Mouse (Mus musculus) liver, embryonic 16.5 days (tissue): ENCODE results near the gene Pycr2. TPM values are rescaled to one million over a fixed set of nuclear protein-coding genes. Genes with fewer than 3 reads are reported as not detected.
A peak's percentile ranks its signal among the peaks of the same experiment; 100 is the strongest.

ENCODE experiments used
- ATAC-seq: fragments of 200-750 bp; cut with Nextera tagmentation; 2 replicates; pipeline ENCODE4 v1.8.0; 2017; ENCODE audit warnings: low read depth, mild to moderate bottlenecking, moderate number of reproducible peaks, moderate library complexity
- H3K27ac ChIP-seq: fragments of 300-500 bp; sonication (generic); 2 replicates; pipeline ENCODE4 v1.5.1; 2014; ENCODE audit warnings: mild to moderate bottlenecking, low read length
- H3K27me3 ChIP-seq: fragments of 300-500 bp; sonication (generic); 2 replicates; pipeline ENCODE4 v1.6.1; 2014; ENCODE audit warnings: low read depth, low read length, mixed read lengths; ENCODE audit not compliant: control insufficient read depth, insufficient read depth
- H3K36me3 ChIP-seq: fragments of 300-500 bp; sonication (generic); 2 replicates; pipeline ENCODE4 v1.6.1; 2014; ENCODE audit warnings: mild to moderate bottlenecking; ENCODE audit not compliant: control insufficient read depth, insufficient read depth
- H3K4me1 ChIP-seq: fragments of 300-500 bp; sonication (generic); 2 replicates; pipeline ENCODE4 v1.6.1; 2014; ENCODE audit warnings: low read depth, low read length, mixed read lengths; ENCODE audit not compliant: control insufficient read depth
- H3K4me2 ChIP-seq: fragments of 300-500 bp; sonication (generic); 2 replicates; pipeline ENCODE4 v1.6.1; 2014; ENCODE audit warnings: low read depth, low read length, mixed read lengths
- H3K4me3 ChIP-seq: fragments of 300-500 bp; sonication (generic); 2 replicates; pipeline ENCODE4 v1.5.1; 2014; ENCODE audit warnings: low read depth, mild to moderate bottlenecking, low read length
- H3K9ac ChIP-seq: fragments of 300-500 bp; sonication (generic); 2 replicates; pipeline ENCODE4 v1.6.1; 2014; ENCODE audit warnings: low read depth, low read length
- H3K9me3 ChIP-seq: fragments of 300-500 bp; sonication (generic); replicated peaks from 2 replicates; pipeline ENCODE4 v1.6.1; 2016; ENCODE audit warnings: low read length; ENCODE audit not compliant: control insufficient read depth
- WGBS: fragments of 180-500 bp; shearing (Covaris S2); extraction: QIAGEN DNeasy Blood & Tissue Kit; methylation state at CpG from one replicate; pipeline ENCODE4 v1.1.7; 2014; ENCODE audit not compliant: insufficient replicate concordance; 5-methylcytosine and 5-hydroxymethylcytosine counted together
- polyA plus RNA-seq: library from polyadenylated mRNA; unstranded; fragments of >200 nt; fragmentation: Nextera tagmentation; extraction: Ambion mirVana; gene quantifications from 2 replicates; pipeline ENCODE4 v1.2.1, GENCODE M21; 2015

The Pycr2 gene
- 81.2 and 83.4 TPM in 2 replicates for polyA plus RNA-seq

DNA sequence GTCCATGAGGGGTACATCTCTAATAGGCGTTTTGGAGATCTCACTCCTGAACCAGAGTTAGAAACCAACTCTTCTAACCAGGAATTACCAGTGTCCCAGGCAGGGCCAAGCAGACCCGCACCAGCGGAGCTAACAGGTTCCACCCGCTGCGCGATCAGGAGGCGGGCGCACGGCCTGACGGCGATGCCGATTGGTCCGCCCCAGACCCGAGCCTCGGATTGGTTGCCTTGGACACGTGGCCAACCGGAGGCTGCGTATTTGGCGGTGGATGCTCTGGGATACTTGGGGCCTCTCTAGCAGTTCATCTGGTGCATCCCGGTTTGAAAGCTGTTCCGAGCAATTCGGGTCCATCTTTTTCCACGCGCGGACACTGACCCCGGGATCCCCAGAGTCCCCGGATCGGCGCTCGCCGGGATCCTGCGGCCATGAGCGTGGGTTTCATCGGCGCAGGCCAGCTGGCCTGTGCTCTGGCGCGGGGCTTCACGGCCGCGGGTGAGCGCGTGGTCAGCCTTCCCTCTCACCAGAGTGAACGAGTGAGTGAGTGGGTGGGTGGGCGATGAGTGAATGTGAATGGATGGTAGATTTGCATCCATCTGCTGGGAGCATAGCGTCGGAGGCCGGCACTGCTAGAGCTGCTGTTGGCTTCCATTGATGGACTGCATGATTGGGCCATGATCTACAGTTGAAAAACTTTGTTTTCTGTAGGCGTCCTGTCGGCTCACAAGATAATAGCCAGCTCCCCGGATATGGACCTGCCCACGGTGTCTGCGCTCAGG, at the start of gene Pycr2:
TSS of gene Pycr2 (plus strand) at position 255 of the 776 bp plus-strand sequence.
- Histone ChIP-seq H3K9ac (peak within 1 kb of the TSS; percentile 95), H3K4me2 (peak within 1 kb of the TSS; percentile 97), H3K36me3 (peaks cover 27% of the 10 kb centered on the region), H3K27me3 (no peaks in the 10 kb centered on the region), H3K4me1 (peaks cover 52% of the 10 kb centered on the region), H3K9me3 (no peaks in the 10 kb centered on the region), H3K27ac (peak within 1 kb of the TSS; percentile 99), H3K4me3 (peak within 1 kb of the TSS; percentile 96)
- under 1% methylated on average over 52 of the region's 52 CpGs for WGBS
- ATAC-seq: peak; percentile 82

DNA sequence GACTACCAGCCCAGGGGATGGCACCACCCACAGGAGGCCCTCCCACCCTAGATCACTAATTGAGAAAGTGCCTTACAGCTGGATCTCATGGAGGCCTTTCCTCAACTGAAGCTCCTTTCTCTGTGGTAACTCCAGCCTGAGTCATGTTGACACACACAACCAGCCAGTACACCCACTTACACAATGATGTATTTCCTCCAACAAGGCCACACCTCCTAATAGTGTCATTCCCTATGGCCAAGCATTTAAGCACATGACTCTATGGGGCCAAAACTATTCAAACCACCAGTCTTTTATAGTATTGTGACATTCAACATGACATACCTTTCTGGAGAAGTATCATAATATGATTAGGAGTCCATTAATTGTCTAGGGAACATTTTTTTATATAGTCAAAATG, 45.3 kb upstream of the Pycr2 start:
- Histone ChIP-seq H3K4me2 (no peak overlapping the region), H3K4me1 (peaks cover 13% of the 10 kb centered on the region), H3K27ac (no peak overlapping the region), H3K27me3 (no peaks in the 10 kb centered on the region), H3K36me3 (peaks cover 73% of the 10 kb centered on the region), H3K9ac (no peak overlapping the region), H3K9me3 (no peaks in the 10 kb centered on the region), H3K4me3 (no peak overlapping the region)
- ATAC-seq: no peak

DNA sequence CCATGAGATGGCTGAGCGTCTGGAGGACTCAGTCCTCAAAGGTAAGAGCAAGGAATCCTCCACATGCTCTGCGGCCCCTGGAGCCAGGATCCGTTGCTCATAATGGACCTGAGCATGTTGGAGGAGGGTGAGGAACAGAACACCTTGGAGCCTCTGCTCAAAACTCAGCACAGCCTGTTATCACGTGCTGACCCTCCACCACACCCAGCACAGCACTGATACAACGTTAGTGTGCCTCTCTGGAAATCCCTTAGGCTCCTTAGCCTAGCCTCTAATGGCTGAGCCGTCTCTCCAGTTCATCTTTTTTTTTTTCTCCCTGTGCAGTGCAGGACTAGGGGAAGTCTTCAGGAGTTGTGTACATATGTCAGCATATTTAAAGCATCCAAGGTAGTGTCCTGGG, 44.1 kb upstream of the Pycr2 start:
- peaks cover 83% of the 10 kb centered on the region for H3K36me3 ChIP-seq
- no peak overlapping the region for H3K4me2 ChIP-seq
- H3K27ac ChIP-seq: no peak overlapping the region
- 51% methylated on average over 6 of the region's 6 CpGs for WGBS
- peak; percentile 64 for ATAC-seq
- H3K4me1 ChIP-seq: peaks cover 11% of the 10 kb centered on the region
- H3K4me3 ChIP-seq: no peak overlapping the region
- H3K27me3 ChIP-seq: no peaks in the 10 kb centered on the region
- no peaks in the 10 kb centered on the region for H3K9me3 ChIP-seq
- no peak overlapping the region for H3K9ac ChIP-seq

DNA sequence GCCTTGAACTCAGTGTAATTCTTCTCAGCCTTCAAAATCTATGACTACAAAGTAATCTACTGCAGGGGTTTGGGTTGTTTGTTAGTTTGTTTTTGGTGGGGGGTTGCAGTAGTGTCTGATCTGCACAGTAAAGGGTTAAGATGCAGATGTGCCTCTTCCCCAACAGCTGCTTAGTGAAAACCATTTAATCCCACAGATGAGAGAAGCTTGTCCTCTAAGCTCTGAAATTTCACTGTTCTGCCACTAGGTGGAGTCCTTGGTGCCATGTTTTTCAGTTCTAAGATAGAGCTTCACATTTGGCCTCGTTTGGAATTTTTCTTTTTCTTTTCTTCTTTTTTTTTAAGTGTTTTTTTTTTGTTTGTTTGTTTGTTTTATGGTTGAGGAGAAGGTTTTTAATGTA, 40.5 kb upstream of the Pycr2 start:
- Histone ChIP-seq H3K9me3 (no peaks in the 10 kb centered on the region), H3K4me3 (no peak overlapping the region), H3K9ac (no peak overlapping the region), H3K4me1 (peaks cover 11% of the 10 kb centered on the region), H3K4me2 (no peak overlapping the region), H3K27me3 (no peaks in the 10 kb centered on the region), H3K36me3 (peaks cover 79% of the 10 kb centered on the region), H3K27ac (peak overlapping the region; percentile 11; the same call in 1 of the 2 replicates)
- 8% methylated on average over 1 of the region's 1 CpGs for WGBS
- ATAC-seq: peak; percentile 42; the same call in 1 of the 2 replicates

DNA sequence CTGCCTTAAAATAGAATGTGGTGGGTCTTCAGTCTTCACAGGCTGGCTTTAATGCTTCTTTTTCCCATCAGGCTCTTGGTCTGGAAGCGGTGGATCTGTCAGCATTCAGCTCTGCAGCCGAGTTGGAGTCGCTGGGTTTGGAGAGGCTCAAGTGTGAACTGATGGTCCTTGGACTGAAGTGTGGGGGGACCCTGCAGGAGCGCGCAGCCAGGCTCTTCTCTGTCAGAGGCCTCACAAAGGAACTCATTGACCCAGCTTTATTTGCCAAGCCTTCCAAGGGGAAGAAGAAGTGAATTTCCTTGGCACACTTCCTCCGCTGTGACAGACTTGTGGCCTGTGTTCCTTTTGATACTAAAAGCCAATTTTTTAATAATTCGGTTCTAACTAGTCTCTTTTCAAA, 38.1 kb upstream of the Pycr2 start:
- Histone ChIP-seq H3K4me1 (peaks cover 2% of the 10 kb centered on the region; the same call in 1 of the 2 replicates), H3K4me3 (no peak overlapping the region), H3K4me2 (no peak overlapping the region), H3K36me3 (peaks cover 60% of the 10 kb centered on the region), H3K27ac (no peak overlapping the region), H3K9me3 (no peaks in the 10 kb centered on the region), H3K9ac (no peak overlapping the region), H3K27me3 (no peaks in the 10 kb centered on the region)
- 92% methylated on average over 7 of the region's 7 CpGs for WGBS
- no peak for ATAC-seq

DNA sequence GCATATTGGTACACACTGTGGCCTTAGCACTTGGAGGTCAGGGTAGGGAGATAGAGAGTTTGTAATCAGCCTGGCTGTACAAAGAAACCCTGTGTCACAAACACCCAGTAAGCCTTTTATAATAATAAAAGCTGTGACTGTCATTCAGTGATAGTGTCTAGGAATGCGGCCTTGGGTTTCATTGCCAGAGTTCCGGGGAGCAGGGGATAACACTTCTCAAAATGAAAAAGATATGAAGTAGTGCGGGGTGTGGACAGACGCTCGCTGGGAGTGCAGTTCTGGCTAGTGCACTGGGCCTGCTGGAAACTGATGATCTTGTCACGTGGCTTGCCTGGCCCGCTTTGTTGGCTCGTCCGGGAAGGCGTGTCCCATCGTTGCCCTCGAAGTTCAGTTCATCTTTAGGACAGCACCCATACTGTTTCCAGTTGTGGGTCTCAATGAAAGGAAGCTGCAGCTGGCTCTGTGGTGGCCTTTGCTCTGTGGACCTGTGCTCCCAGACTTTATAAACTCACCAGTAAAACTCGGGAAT, 33.9 kb upstream of the Pycr2 start:
- H3K4me1 ChIP-seq: peaks cover 5% of the 10 kb centered on the region
- whole genome bisulfite sequencing: 68% methylated on average over 13 of the region's 13 CpGs
- ATAC-seq: no peak

DNA sequence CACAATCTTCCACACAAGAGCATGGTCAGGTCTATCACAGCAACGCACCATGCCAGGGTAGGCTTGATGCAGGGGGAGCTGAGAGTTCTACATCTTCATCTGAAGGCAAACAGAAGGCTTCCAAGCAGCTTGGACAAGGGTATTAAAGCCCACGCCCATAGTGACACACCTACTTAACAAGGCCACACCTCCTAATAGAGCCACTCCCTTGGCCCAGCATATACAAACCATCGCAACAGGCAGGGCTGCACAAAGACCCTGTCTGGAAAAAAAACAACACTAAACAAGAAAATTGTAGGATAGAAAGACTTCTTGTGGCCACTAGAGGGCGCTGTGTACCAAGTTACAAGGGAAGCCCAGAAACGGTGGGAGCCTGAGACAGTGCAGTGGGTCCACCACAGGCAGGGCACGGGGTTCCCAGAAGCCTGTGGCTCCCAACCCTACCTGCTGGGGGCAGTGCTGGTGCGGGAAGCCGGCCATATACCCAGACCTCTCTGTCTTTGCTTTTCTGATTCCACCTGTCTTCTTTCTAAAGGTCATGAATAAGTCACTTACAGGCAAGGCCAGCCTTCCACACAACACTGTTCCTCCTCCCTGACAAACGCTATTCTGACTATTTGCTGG, 30.1 kb upstream of the Pycr2 start:
- H3K4me3 ChIP-seq: no peak overlapping the region
- WGBS: 12% methylated on average over 9 of the region's 9 CpGs
- no peak overlapping the region for H3K27ac ChIP-seq
- H3K36me3 ChIP-seq: no peaks in the 10 kb centered on the region
- H3K4me2 ChIP-seq: no peak overlapping the region
- peaks cover 5% of the 10 kb centered on the region for H3K4me1 ChIP-seq
- H3K9me3 ChIP-seq: no peaks in the 10 kb centered on the region
- no peak overlapping the region for H3K9ac ChIP-seq
- ATAC-seq: peak; percentile 66
- H3K27me3 ChIP-seq: no peaks in the 10 kb centered on the region; the same call in 1 of the 2 replicates

More for the DNA sequence above, 33.9 kb upstream of the Pycr2 start:
- Histone ChIP-seq H3K4me2 (no peak overlapping the region), H3K36me3 (peaks cover 24% of the 10 kb centered on the region), H3K27me3 (no peaks in the 10 kb centered on the region), H3K9me3 (no peaks in the 10 kb centered on the region), H3K4me3 (no peak overlapping the region), H3K9ac (no peak overlapping the region), H3K27ac (no peak overlapping the region)

DNA sequence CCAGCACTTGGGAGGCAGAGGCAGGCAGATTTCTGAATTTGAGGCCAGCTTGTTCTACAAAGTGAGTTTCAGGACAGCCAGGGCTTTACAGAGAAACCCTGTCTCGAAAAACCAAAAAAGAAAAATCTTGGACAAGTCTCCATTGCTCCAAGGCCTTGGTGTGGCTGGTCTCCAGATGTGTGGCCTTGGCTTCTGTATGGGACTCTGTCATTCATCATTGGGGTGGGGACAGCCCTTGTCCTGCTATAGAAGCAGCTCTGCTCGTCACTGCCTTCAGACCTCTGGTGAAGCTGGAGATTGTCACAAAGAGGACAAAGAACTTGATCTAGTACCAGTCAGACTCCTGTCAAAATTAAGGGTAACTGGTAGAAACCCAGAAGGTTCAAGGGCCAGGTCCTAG, 29.5 kb upstream of the Pycr2 start:
- no peak overlapping the region for H3K9ac ChIP-seq
- H3K36me3 ChIP-seq: no peaks in the 10 kb centered on the region
- no peaks in the 10 kb centered on the region for H3K9me3 ChIP-seq
- 65% methylated on average over 2 of the region's 2 CpGs for WGBS
- peaks cover 5% of the 10 kb centered on the region for H3K4me1 ChIP-seq
- no peak for ATAC-seq
- no peak overlapping the region for H3K27ac ChIP-seq
- no peak overlapping the region for H3K4me3 ChIP-seq
- no peak overlapping the region for H3K4me2 ChIP-seq
- no peaks in the 10 kb centered on the region; the same call in 1 of the 2 replicates for H3K27me3 ChIP-seq

DNA sequence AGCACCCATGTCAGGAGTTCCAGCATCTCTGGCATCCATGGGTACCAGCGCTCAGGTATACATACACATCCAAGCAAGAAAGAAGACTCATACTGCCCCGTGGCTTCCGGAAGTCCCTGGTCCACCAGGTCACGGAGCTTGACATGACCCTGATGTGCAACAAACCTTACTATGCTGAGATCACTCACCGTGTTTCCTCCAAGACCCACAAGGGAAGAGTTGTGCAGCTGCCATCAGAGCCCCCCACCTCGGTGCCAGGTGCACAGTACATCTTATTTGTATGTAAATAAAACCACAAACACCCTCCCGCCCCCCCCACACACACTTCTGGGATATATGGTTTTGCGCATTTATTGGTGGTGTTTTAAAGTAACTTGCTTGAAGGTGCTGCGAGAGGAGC, 29.0 kb upstream of the Pycr2 start:
- peaks cover 5% of the 10 kb centered on the region for H3K4me1 ChIP-seq
- no peak overlapping the region for H3K4me3 ChIP-seq
- no peak overlapping the region for H3K4me2 ChIP-seq
- no peak overlapping the region for H3K9ac ChIP-seq
- no peak overlapping the region for H3K27ac ChIP-seq
- no peak for ATAC-seq
- H3K9me3 ChIP-seq: no peaks in the 10 kb centered on the region
- no peaks in the 10 kb centered on the region; the same call in 1 of the 2 replicates for H3K27me3 ChIP-seq
- no peaks in the 10 kb centered on the region for H3K36me3 ChIP-seq
- WGBS: 68% methylated on average over 9 of the region's 9 CpGs
